Mouse (Mus musculus) neural tube, embryonic 13.5 days (tissue): ENCODE measurements around the gene Rgl2. TPM values are rescaled to one million over a fixed set of nuclear protein-coding genes. Genes with fewer than 3 reads are reported as not detected.
A peak's percentile ranks its signal among the peaks of the same experiment; 100 is the strongest.

Experiments
- ATAC-seq: fragments of 200-750 bp; cut with Nextera tagmentation; 2 replicates; pipeline ENCODE4 v1.8.0; 2017; ENCODE audit warnings: low read depth, mild to moderate bottlenecking, moderate TSS enrichment, moderate library complexity
- H3K27ac ChIP-seq: fragments of 300-500 bp; sonication (generic); replicated peaks from 2 replicates; pipeline ENCODE4 v1.5.1; 2015; ENCODE audit warnings: moderate library complexity, mild to moderate bottlenecking, inconsistent platforms
- H3K27me3 ChIP-seq: fragments of 300-500 bp; sonication (generic); 2 replicates; pipeline ENCODE4 v1.6.1; 2015; ENCODE audit warnings: mild to moderate bottlenecking, inconsistent platforms
- H3K36me3 ChIP-seq: fragments of 300-500 bp; sonication (generic); 2 replicates; pipeline ENCODE4 v1.6.1; 2015; ENCODE audit warnings: mild to moderate bottlenecking, inconsistent platforms
- H3K4me1 ChIP-seq: fragments of 300-500 bp; sonication (generic); replicated peaks from 2 replicates; pipeline ENCODE4 v1.6.1; 2015; ENCODE audit warnings: inconsistent platforms
- H3K4me2 ChIP-seq: fragments of 300-500 bp; sonication (generic); 2 replicates; pipeline ENCODE4 v1.6.1; 2015; ENCODE audit warnings: inconsistent platforms, mild to moderate bottlenecking, moderate library complexity
- H3K4me3 ChIP-seq: fragments of 300-500 bp; sonication (generic); 2 replicates; pipeline ENCODE4 v1.5.1; 2015; ENCODE audit warnings: mild to moderate bottlenecking, inconsistent platforms
- H3K9ac ChIP-seq: fragments of 300-500 bp; sonication (generic); 2 replicates; pipeline ENCODE4 v1.6.1; 2015; ENCODE audit warnings: moderate library complexity, mild to moderate bottlenecking, inconsistent platforms
- H3K9me3 ChIP-seq: fragments of 300-500 bp; sonication (generic); 2 replicates; pipeline ENCODE4 v1.6.1; 2016; ENCODE audit warnings: inconsistent platforms
- WGBS: fragments of 180-500 bp; shearing (Covaris S2); methylation state at CpG from one replicate; pipeline ENCODE4 v1.1.7; 2015; 5-methylcytosine and 5-hydroxymethylcytosine counted together
- polyA plus RNA-seq: library from polyadenylated mRNA; unstranded; fragments of >200 nt; fragmentation: Nextera tagmentation; extraction: Ambion mirVana; gene quantifications from 2 replicates; pipeline ENCODE4 v1.2.1, GENCODE M21; 2015

The Rgl2 gene
- polyA plus RNA-seq, 1 experiment from 2014 or later, result 59.5 TPM

- Histone ChIP-seq H3K4me2 (peak overlapping the region; percentile 94), H3K27ac (peak overlapping the region; percentile 94; the same call in 1 of the 2 replicates), H3K9me3 (no peaks in the 10 kb centered on the region), H3K9ac (peak overlapping the region; percentile 92), H3K36me3 (peaks cover 44% of the 10 kb centered on the region), H3K4me1 (peaks cover 52% of the 10 kb centered on the region), H3K4me3 (peak overlapping the region; percentile 88), H3K27me3 (no peaks in the 10 kb centered on the region)
- 55% methylated on average over 11 of the region's 11 CpGs for WGBS
- ATAC-seq, result no peak
These were observed 18.8 kb upstream of the Rgl2 start for GRCm38 (mm10) chr17:33910346-33911051.

GRCm38 (mm10) chr17:33911052-33911812 is 18.1 kb upstream of the Rgl2 start:
- 91% methylated on average over 31 of the region's 31 CpGs for WGBS
- H3K27ac ChIP-seq, result no peak overlapping the region
- no peak for ATAC-seq
- peaks cover 53% of the 10 kb centered on the region for H3K4me1 ChIP-seq
- H3K4me2 ChIP-seq, result no peak overlapping the region
- peaks cover 44% of the 10 kb centered on the region for H3K36me3 ChIP-seq
- H3K9me3 ChIP-seq, result no peaks in the 10 kb centered on the region
- H3K27me3 ChIP-seq, result no peaks in the 10 kb centered on the region
- no peak overlapping the region for H3K4me3 ChIP-seq
- no peak overlapping the region for H3K9ac ChIP-seq

GRCm38 (mm10) chr17:33911813-33912414 is 17.4 kb upstream of the Rgl2 start:
- no peaks in the 10 kb centered on the region for H3K9me3 ChIP-seq
- ATAC-seq, result no peak
- no peak overlapping the region for H3K27ac ChIP-seq
- H3K9ac ChIP-seq, result no peak overlapping the region
- no peak overlapping the region for H3K4me3 ChIP-seq
- peaks cover 44% of the 10 kb centered on the region for H3K36me3 ChIP-seq
- no peak overlapping the region for H3K4me2 ChIP-seq
- no peaks in the 10 kb centered on the region for H3K27me3 ChIP-seq
- 93% methylated on average over 28 of the region's 28 CpGs for WGBS
- peaks cover 58% of the 10 kb centered on the region for H3K4me1 ChIP-seq

GRCm38 (mm10) chr17:33913264-33913663 is 16.1 kb upstream of the Rgl2 start:
- Histone ChIP-seq H3K4me3 (no peak overlapping the region), H3K9me3 (no peaks in the 10 kb centered on the region), H3K4me1 (peaks cover 64% of the 10 kb centered on the region), H3K9ac (no peak overlapping the region), H3K27ac (no peak overlapping the region), H3K36me3 (peaks cover 56% of the 10 kb centered on the region), H3K4me2 (no peak overlapping the region), H3K27me3 (no peaks in the 10 kb centered on the region)
- ATAC-seq, result no peak
- 93% methylated on average over 10 of the region's 10 CpGs for WGBS

GRCm38 (mm10) chr17:33913905-33914304 is 15.4 kb upstream of the Rgl2 start:
- H3K4me3 ChIP-seq, result no peak overlapping the region
- H3K36me3 ChIP-seq, result peaks cover 60% of the 10 kb centered on the region
- H3K9ac ChIP-seq, result no peak overlapping the region
- no peak overlapping the region for H3K4me2 ChIP-seq
- no peak for ATAC-seq
- H3K4me1 ChIP-seq, result peaks cover 70% of the 10 kb centered on the region
- no peaks in the 10 kb centered on the region for H3K27me3 ChIP-seq
- WGBS, result 96% methylated on average over 8 of the region's 8 CpGs
- no peak overlapping the region for H3K27ac ChIP-seq
- H3K9me3 ChIP-seq, result no peaks in the 10 kb centered on the region

GRCm38 (mm10) chr17:33914969-33915391 is 14.4 kb upstream of the Rgl2 start:
- peak overlapping the region; percentile 51 for H3K4me3 ChIP-seq
- ATAC-seq, result no peak
- H3K4me2 ChIP-seq, result peak overlapping the region; percentile 66
- H3K27ac ChIP-seq, result peak overlapping the region; percentile 85; the same call in 1 of the 2 replicates
- peaks cover 60% of the 10 kb centered on the region for H3K36me3 ChIP-seq
- WGBS, result 73% methylated on average over 13 of the region's 13 CpGs
- H3K27me3 ChIP-seq, result no peaks in the 10 kb centered on the region
- H3K4me1 ChIP-seq, result peaks cover 78% of the 10 kb centered on the region
- no peaks in the 10 kb centered on the region for H3K9me3 ChIP-seq
- H3K9ac ChIP-seq, result peak overlapping the region; percentile 70; the same call in 1 of the 2 replicates

GRCm38 (mm10) chr17:33915671-33916250 is 13.6 kb upstream of the Rgl2 start, which contains the start of the genes Tapbp and Zbtb22:
Gene Tapbp, plus strand, starts transcription at chr17:33915899.
Gene Zbtb22, plus strand, starts transcription at chr17:33915904.
- Histone ChIP-seq H3K9me3 (no peaks in the 10 kb centered on the region), H3K4me2 (peak within 1 kb of the TSS; percentile 66), H3K9ac (peak within 1 kb of the TSS; percentile 70), H3K27me3 (no peaks in the 10 kb centered on the region), H3K36me3 (peaks cover 56% of the 10 kb centered on the region), H3K27ac (peak within 1 kb of the TSS; percentile 85), H3K4me3 (peak within 1 kb of the TSS; percentile 51), H3K4me1 (peaks cover 78% of the 10 kb centered on the region)
- ATAC-seq, result peak; percentile 88
- under 1% methylated on average over 33 of the region's 34 CpGs for WGBS

GRCm38 (mm10) chr17:33916294-33916693 is 13.0 kb upstream of the Rgl2 start:
- Histone ChIP-seq H3K36me3 (peaks cover 51% of the 10 kb centered on the region), H3K27ac (peak overlapping the region; percentile 85), H3K4me3 (peak overlapping the region; percentile 51), H3K4me1 (peaks cover 78% of the 10 kb centered on the region), H3K9me3 (no peaks in the 10 kb centered on the region), H3K27me3 (no peaks in the 10 kb centered on the region), H3K9ac (peak overlapping the region; percentile 70), H3K4me2 (peak overlapping the region; percentile 66)
- peak; percentile 13 for ATAC-seq
- whole genome bisulfite sequencing, result under 1% methylated on average over 20 of the region's 20 CpGs

GRCm38 (mm10) chr17:33916847-33917655 is 12.3 kb upstream of the Rgl2 start:
- Histone ChIP-seq H3K9ac (peak overlapping the region; percentile 70), H3K4me2 (peak overlapping the region; percentile 66), H3K4me1 (peaks cover 73% of the 10 kb centered on the region), H3K4me3 (peak overlapping the region; percentile 51), H3K27me3 (no peaks in the 10 kb centered on the region), H3K27ac (no peak overlapping the region), H3K9me3 (no peaks in the 10 kb centered on the region), H3K36me3 (peaks cover 43% of the 10 kb centered on the region)
- no peak for ATAC-seq
- WGBS, result 77% methylated on average over 31 of the region's 31 CpGs

GRCm38 (mm10) chr17:33917656-33918292 is 11.6 kb upstream of the Rgl2 start:
- no peak for ATAC-seq
- no peak overlapping the region for H3K9ac ChIP-seq
- peaks cover 69% of the 10 kb centered on the region for H3K4me1 ChIP-seq
- WGBS, result 84% methylated on average over 18 of the region's 18 CpGs
- no peak overlapping the region for H3K4me2 ChIP-seq
- no peaks in the 10 kb centered on the region for H3K9me3 ChIP-seq
- no peaks in the 10 kb centered on the region for H3K27me3 ChIP-seq
- H3K4me3 ChIP-seq, result peak overlapping the region; percentile 51
- H3K27ac ChIP-seq, result no peak overlapping the region
- H3K36me3 ChIP-seq, result peaks cover 37% of the 10 kb centered on the region
